Mouse (Mus musculus) MEL (cell line): ENCODE data around the gene Sdhaf1.
A peak's percentile ranks its signal among the peaks of the same experiment; 100 is the strongest.

Experiments
- CTCF ChIP-seq, 3 experiments: IDR thresholded peaks in 2 of 3; conservative IDR thresholded peaks in 1 of 3; 2 replicates each; pipeline ENCODE4 v1.5.1; 2011 to 2012; ENCODE audit warnings: low read length in 3 of 3, low read depth in 2 of 3, mild to moderate bottlenecking in 2 of 3, improper control_type of control experiment in 1 of 3, inconsistent platforms in 1 of 3, mixed read lengths in 1 of 3, moderate library complexity in 1 of 3; ENCODE audit not compliant: control insufficient read depth in 1 of 3, insufficient read depth in 1 of 3, poor library complexity in 1 of 3, severe bottlenecking in 1 of 3
- EP300 ChIP-seq, 2 experiments: IDR thresholded peaks; 2 replicates each; pipeline ENCODE4 v1.6.1; 2011; ENCODE audit warnings: improper control_type of control experiment in 2 of 2, low read length in 2 of 2, low read depth in 1 of 2, mild to moderate bottlenecking in 1 of 2
- MAFK ChIP-seq: IDR thresholded peaks from 2 replicates; pipeline ENCODE4 v1.6.1; 2011; ENCODE audit warnings: low read depth, mild to moderate bottlenecking, low read length, improper control_type of control experiment, borderline replicate concordance
- POLR2A ChIP-seq, 2 experiments: IDR thresholded peaks; 2 replicates each; pipeline ENCODE4 v1.6.1; 2011 to 2012; ENCODE audit warnings: low read length in 2 of 2, mild to moderate bottlenecking in 2 of 2, control low read depth in 1 of 2, improper control_type of control experiment in 1 of 2, low read depth in 1 of 2, moderate library complexity in 1 of 2; ENCODE audit not compliant: control insufficient read depth in 1 of 2, insufficient read depth in 1 of 2, poor library complexity in 1 of 2
- TCF12 ChIP-seq: IDR thresholded peaks from 2 replicates; pipeline ENCODE4 v1.6.1; 2014; ENCODE audit warnings: low read depth, mild to moderate bottlenecking, inconsistent platforms, low read length, improper control_type of control experiment, moderate library complexity
- USF2 ChIP-seq, 2 experiments: IDR thresholded peaks; 2 replicates each; pipeline ENCODE4 v1.6.1; 2011 to 2012; ENCODE audit warnings: improper control_type of control experiment in 2 of 2, low read length in 2 of 2, borderline replicate concordance in 1 of 2, inconsistent platforms in 1 of 2, low read depth in 1 of 2, mild to moderate bottlenecking in 1 of 2; ENCODE audit not compliant: insufficient read depth in 1 of 2
- ZC3H11A ChIP-seq: IDR thresholded peaks from 2 replicates; pipeline ENCODE4 v1.6.1; 2012; ENCODE audit warnings: low read depth, mild to moderate bottlenecking, inconsistent platforms, low read length, improper control_type of control experiment

- TF ChIP-seq USF2 (IDR thresholded peaks at IDR 0.05; ENCODE audit: borderline replicate concordance in 1 of 2, insufficient read depth in 1 of 2, low read depth in 1 of 2, low read length in 2 of 2) (no peak), CTCF (IDR thresholded peaks at IDR 0.05 in 2 of 3, conservative IDR thresholded peaks at IDR 0.05 in 1 of 3; ENCODE audit: control insufficient read depth in 1 of 3, insufficient read depth in 1 of 3, low read depth in 2 of 3, low read length in 3 of 3, poor library complexity in 1 of 3, severe bottlenecking in 1 of 3) (no peak), POLR2A (IDR thresholded peaks at IDR 0.05; ENCODE audit: control insufficient read depth in 1 of 2, insufficient read depth in 1 of 2, low read depth in 1 of 2, low read length in 2 of 2, poor library complexity in 1 of 2) (peak; percentile 71 to 79; a peak in 3 of 4 replicates), MAFK (no peak), EP300 (IDR thresholded peaks at IDR 0.05; ENCODE audit: low read depth in 1 of 2, low read length in 2 of 2) (no peak), TCF12 (0 out of 2 replicates have a peak, but pooled peaks have one; percentile 7), ZC3H11A (no peak)
Observed at GRCm38 (mm10) chr7:30279951-30280669, 43.6 kb downstream of the Sdhaf1 start, which contains the start of the genes Thap8 and Wdr62.
